Mouse (Mus musculus): ENCODE data around the gene Dpep1.

Gene Dpep1

GRCm38 (mm10) chr8:123250940-123251339 lies 64.9 kb downstream of the Dpep1 start:
- no peak for DNase-seq
